Mouse (Mus musculus): ENCODE data around the gene Med15.

GRCm38 (mm10) chr16:17639951-17640350 is 92.7 kb downstream of the Med15 start:
- TF ChIP-seq CTCF (IDR thresholded peaks at IDR 0.05; ENCODE audit: low read depth) = no peak
- no peak for TF ChIP-seq EP300 (IDR thresholded peaks at IDR 0.05; ENCODE audit: low read depth)
